Mouse (Mus musculus): Measurements from ENCODE around the gene Alcam. TPM values are rescaled to one million over a fixed set of nuclear protein-coding genes. Genes with fewer than 3 reads are reported as not detected.

The Alcam gene
- polyA plus RNA-seq (2014; fragmentation: Nextera tagmentation; extraction: Ambion mirVana), result 43.9 and 47.0 TPM in 2 replicates

DNA sequence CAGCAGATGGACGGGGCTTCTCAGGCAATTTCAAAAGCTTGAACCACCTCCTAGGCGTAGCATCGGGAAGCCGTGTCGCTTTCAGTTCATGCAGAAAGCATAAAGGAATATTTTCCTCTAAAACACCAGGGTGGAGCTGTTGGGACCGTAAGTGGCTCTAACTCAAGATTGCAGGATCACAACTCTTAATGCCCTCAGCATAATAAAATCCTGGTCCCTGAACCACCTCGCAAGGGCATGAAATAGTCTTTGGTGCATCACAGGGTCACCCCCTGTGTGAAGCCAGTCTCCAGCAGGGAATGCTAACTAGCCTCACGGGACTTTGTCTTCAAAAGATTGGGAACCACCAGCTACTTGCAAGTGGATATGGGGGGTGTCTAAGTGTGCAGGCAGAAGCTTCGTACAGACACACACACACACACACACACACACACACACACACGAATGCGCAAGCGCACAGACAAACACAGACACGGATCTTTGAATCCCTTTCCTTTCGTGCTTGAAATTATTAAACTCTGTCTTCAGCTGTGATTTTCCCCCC, at the start of gene Alcam:
Gene Alcam, minus strand, starts transcription at position 104 of the 544 bp plus-strand sequence.
- 0 out of 2 replicates have a peak, but pooled peaks cover 4% of the 10 kb centered on the region for H3K4me1 ChIP-seq (replicated peaks; ENCODE audit: control insufficient read depth, insufficient read depth, low read length)
- peak within 1 kb of the TSS; percentile 73 for H3K27ac ChIP-seq (ENCODE audit: low read depth)
- no peaks in the 10 kb centered on the region for H3K36me3 ChIP-seq (ENCODE audit: control insufficient read depth, insufficient read depth, low read length)
- ATAC-seq (replicated peaks; ENCODE audit: low FRiP score, low TSS enrichment, low read depth) (no peak), DNase-seq (ENCODE audit: low spot score) (peak; percentile 79)
- peak within 1 kb of the TSS; percentile 68 for H3K4me3 ChIP-seq (ENCODE audit: low read depth, low read length)
- H3K4me2 ChIP-seq (ENCODE audit: low read length), result peak within 1 kb of the TSS; percentile 94
- H3K9ac ChIP-seq (ENCODE audit: low read length), result peak within 1 kb of the TSS; percentile 48
- WGBS, result 1% methylated on average over 14 of the region's 14 CpGs
- H3K9me3 ChIP-seq (ENCODE audit: control insufficient read depth, low read length), result no peaks in the 10 kb centered on the region
- H3K27me3 ChIP-seq (replicated peaks; ENCODE audit: control insufficient read depth, insufficient read depth, low read length), result peaks cover 5% of the 10 kb centered on the region; the same call in 1 of the 2 replicates

DNA sequence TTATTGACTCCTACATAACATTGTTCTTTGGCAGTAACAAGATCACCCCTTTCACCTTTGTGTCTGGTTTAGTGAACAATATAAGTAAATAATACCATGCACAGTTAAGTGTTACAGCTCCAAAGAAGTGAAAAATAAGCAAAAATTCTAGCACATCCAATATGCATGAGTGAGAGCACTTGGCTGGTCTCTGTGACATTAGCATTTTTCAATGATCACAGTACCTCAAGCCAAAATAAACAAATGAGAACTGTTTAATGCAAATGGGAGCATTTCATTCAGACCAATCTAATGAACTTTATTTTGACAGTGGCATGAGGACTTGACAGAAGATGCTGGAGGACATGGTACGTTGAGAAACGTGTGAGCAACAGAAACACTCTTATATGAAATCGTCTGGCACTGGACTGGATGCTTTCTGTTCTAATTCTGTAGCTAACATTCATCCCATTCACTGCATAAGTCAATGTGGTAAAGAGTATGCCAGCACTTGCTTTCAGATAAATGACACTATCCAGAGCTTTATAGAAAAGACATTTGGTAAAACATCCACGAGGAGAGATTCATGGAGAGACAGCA, 45.0 kb upstream of the Alcam start:
- WGBS, result 67% methylated on average over 4 of the region's 4 CpGs
- Histone ChIP-seq H3K9me3 (ENCODE audit: control insufficient read depth, low read length) (no peaks in the 10 kb centered on the region), H3K4me2 (ENCODE audit: low read length) (no peak overlapping the region), H3K9ac (ENCODE audit: low read length) (no peak overlapping the region), H3K4me3 (ENCODE audit: low read depth, low read length) (no peak overlapping the region), H3K36me3 (ENCODE audit: control insufficient read depth, insufficient read depth, low read length) (no peaks in the 10 kb centered on the region), H3K27ac (ENCODE audit: low read depth) (no peak overlapping the region), H3K27me3 (replicated peaks; ENCODE audit: control insufficient read depth, insufficient read depth, low read length) (no peaks in the 10 kb centered on the region), H3K4me1 (replicated peaks; ENCODE audit: control insufficient read depth, insufficient read depth, low read length) (no peaks in the 10 kb centered on the region)
- no peak for DNase-seq (ENCODE audit: low spot score)
- ATAC-seq (replicated peaks; ENCODE audit: low FRiP score, low TSS enrichment, low read depth), result no peak

DNA sequence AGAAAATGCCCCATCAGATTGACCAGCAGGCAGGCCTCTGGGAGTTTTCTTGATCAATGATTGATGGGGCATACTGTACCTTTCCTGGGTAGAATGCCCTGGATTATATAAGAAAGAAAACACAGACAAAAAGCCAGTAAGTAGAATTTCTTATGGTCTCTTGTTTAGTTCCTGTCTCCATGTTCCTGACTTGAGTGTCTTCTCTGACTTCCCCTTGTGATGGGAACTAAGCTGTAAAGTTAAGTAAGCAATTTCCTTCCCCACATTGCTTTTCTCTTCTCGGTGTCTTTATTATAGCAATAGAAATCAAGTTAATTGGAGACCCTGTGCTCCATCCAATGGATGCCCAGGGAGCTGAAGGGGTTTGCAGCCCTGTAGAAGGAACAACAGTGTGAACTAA, 36.7 kb upstream of the Alcam start:
- Histone ChIP-seq H3K4me3 (ENCODE audit: low read depth, low read length) (no peak overlapping the region), H3K4me1 (replicated peaks; ENCODE audit: control insufficient read depth, insufficient read depth, low read length) (no peaks in the 10 kb centered on the region), H3K9me3 (ENCODE audit: control insufficient read depth, low read length) (no peaks in the 10 kb centered on the region), H3K4me2 (ENCODE audit: low read length) (no peak overlapping the region), H3K27ac (ENCODE audit: low read depth) (no peak overlapping the region), H3K9ac (ENCODE audit: low read length) (no peak overlapping the region), H3K27me3 (replicated peaks; ENCODE audit: control insufficient read depth, insufficient read depth, low read length) (no peaks in the 10 kb centered on the region), H3K36me3 (ENCODE audit: control insufficient read depth, insufficient read depth, low read length) (no peaks in the 10 kb centered on the region)
- no peak for DNase-seq (ENCODE audit: low spot score)
- 69% methylated on average over 1 of the region's 1 CpGs for WGBS
- no peak for ATAC-seq (replicated peaks; ENCODE audit: low FRiP score, low TSS enrichment, low read depth)

DNA sequence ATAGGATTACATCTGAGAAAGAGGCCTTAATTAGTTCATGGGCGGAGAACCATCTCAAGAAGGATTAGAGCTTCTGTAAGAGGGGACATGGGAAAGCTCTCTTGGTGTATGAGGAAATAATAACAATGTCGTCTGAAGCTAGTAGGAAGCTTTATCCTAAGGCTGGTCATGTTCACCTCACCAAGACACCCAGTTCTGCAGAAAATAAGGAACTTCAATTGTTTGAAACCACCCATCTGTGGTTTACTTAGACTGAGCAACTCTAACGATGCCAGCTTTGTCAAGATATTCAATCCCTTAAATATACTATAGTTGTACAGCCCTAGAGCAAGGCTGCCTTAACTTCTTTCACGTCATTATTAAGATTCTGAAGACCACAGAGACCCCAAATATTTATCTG, 20.4 kb upstream of the Alcam start:
- no peak for DNase-seq (ENCODE audit: low spot score)

DNA sequence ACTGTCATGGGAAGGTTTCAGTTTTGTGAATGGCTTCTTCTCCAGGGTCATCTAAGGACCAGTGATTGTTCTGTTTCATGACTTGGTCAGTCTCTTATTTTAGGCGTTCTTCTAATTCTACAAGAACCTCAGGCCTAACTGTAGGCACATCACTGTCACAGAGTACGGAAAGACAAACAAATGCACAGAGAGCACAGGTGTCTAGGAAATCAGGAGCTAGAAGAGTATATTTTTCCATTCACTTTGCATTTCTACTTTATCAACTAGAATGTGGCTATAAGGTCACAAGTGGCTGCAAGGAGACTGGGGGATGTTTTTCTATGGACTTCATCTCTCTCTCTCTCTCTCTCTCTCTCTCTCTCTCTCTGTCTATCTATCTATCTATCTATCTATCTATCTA, 19.2 kb upstream of the Alcam start:
- Histone ChIP-seq H3K27me3 (replicated peaks; ENCODE audit: control insufficient read depth, insufficient read depth, low read length) (no peaks in the 10 kb centered on the region), H3K36me3 (ENCODE audit: control insufficient read depth, insufficient read depth, low read length) (no peaks in the 10 kb centered on the region), H3K27ac (ENCODE audit: low read depth) (no peak overlapping the region), H3K9me3 (ENCODE audit: control insufficient read depth, low read length) (no peaks in the 10 kb centered on the region), H3K9ac (ENCODE audit: low read length) (no peak overlapping the region), H3K4me1 (replicated peaks; ENCODE audit: control insufficient read depth, insufficient read depth, low read length) (0 out of 2 replicates have a peak, but pooled peaks cover 4% of the 10 kb centered on the region), H3K4me3 (ENCODE audit: low read depth, low read length) (no peak overlapping the region), H3K4me2 (ENCODE audit: low read length) (no peak overlapping the region)
- DNase-seq (ENCODE audit: low spot score), result no peak
- 91% methylated on average over 2 of the region's 2 CpGs for WGBS
- ATAC-seq (replicated peaks; ENCODE audit: low FRiP score, low TSS enrichment, low read depth), result no peak

More for the DNA sequence above, 20.4 kb upstream of the Alcam start:
- no peak for ATAC-seq (replicated peaks; ENCODE audit: low FRiP score, low TSS enrichment, low read depth)
- 0 out of 2 replicates have a peak, but pooled peaks cover 4% of the 10 kb centered on the region for H3K4me1 ChIP-seq (replicated peaks; ENCODE audit: control insufficient read depth, insufficient read depth, low read length)
- no peaks in the 10 kb centered on the region for H3K9me3 ChIP-seq (ENCODE audit: control insufficient read depth, low read length)
- H3K27ac ChIP-seq (ENCODE audit: low read depth), result no peak overlapping the region
- H3K27me3 ChIP-seq (replicated peaks; ENCODE audit: control insufficient read depth, insufficient read depth, low read length), result no peaks in the 10 kb centered on the region
- 54% methylated on average over 4 of the region's 4 CpGs for WGBS
- H3K4me3 ChIP-seq (ENCODE audit: low read depth, low read length), result no peak overlapping the region
- H3K9ac ChIP-seq (ENCODE audit: low read length), result no peak overlapping the region
- H3K36me3 ChIP-seq (ENCODE audit: control insufficient read depth, insufficient read depth, low read length), result no peaks in the 10 kb centered on the region
- H3K4me2 ChIP-seq (ENCODE audit: low read length), result no peak overlapping the region

DNA sequence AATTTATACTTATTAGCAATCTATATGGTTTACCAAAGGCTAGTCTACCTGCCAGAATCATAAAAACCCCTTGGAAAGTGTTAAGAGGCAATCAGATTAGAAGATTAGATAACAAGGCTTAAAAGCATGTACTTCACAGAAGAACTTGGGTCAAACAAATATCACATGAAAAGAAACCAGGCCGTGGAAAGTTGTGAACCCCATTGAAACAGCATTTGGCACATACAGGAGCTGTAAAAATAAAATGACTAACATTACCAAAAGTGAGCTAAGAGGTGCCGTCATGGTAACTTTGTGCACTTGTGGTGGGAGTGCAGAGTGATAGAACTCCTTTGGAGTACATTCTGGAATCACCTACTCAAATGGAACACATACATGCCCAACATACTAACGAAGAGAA, 18.8 kb upstream of the Alcam start:
- Histone ChIP-seq H3K4me2 (ENCODE audit: low read length) (no peak overlapping the region), H3K27me3 (replicated peaks; ENCODE audit: control insufficient read depth, insufficient read depth, low read length) (no peaks in the 10 kb centered on the region), H3K27ac (ENCODE audit: low read depth) (no peak overlapping the region), H3K4me3 (ENCODE audit: low read depth, low read length) (no peak overlapping the region), H3K36me3 (ENCODE audit: control insufficient read depth, insufficient read depth, low read length) (no peaks in the 10 kb centered on the region), H3K4me1 (replicated peaks; ENCODE audit: control insufficient read depth, insufficient read depth, low read length) (0 out of 2 replicates have a peak, but pooled peaks cover 4% of the 10 kb centered on the region), H3K9me3 (ENCODE audit: control insufficient read depth, low read length) (no peaks in the 10 kb centered on the region), H3K9ac (ENCODE audit: low read length) (no peak overlapping the region)
- no peak for ATAC-seq (replicated peaks; ENCODE audit: low FRiP score, low TSS enrichment, low read depth)
- no peak for DNase-seq (ENCODE audit: low spot score)
- WGBS, result 84% methylated on average over 3 of the region's 3 CpGs

DNA sequence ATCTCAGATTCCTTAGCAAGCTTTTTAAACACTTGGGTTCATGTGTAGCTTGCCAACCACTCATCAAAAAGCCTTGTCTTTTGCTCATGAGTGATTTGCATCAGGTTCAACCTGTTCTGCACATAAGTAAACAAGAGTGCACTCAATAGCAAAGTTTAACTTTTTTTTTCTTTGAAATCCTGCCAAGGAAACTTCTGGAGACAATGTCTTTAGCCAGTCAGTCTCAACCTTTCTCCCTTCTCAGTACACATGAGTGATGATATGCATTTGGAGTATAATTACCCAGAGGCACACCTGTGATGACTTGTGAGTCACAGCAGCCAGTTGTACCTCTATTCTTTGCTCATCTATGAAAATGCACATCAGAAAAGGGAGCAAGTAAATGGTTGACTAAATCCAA, 18.2 kb upstream of the Alcam start:
- H3K9me3 ChIP-seq (ENCODE audit: control insufficient read depth, low read length), result no peaks in the 10 kb centered on the region
- DNase-seq (ENCODE audit: low spot score) (no peak), ATAC-seq (replicated peaks; ENCODE audit: low FRiP score, low TSS enrichment, low read depth) (no peak)

DNA sequence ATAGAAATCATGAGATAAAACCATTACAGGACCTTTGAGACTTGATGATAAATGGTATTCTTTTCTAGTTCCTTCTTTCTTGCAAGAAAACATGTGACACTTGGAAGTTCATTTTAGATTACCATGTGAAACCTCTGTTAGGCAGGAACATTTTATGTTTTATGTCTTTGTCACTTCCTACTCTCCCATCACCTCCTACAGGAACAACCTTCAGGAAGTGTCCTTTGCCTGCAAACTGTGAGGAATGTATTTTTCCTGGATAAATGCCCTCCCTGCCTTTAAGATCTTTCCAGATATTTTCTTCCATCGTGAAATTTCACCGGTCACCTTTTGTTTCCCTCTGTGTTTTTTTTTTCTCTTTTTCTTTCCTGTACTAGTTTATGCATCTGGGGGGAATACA, 17.0 kb upstream of the Alcam start:
- no peaks in the 10 kb centered on the region for H3K27me3 ChIP-seq (replicated peaks; ENCODE audit: control insufficient read depth, insufficient read depth, low read length)
- H3K4me3 ChIP-seq (ENCODE audit: low read depth, low read length), result no peak overlapping the region
- no peak overlapping the region for H3K9ac ChIP-seq (ENCODE audit: low read length)
- no peaks in the 10 kb centered on the region for H3K9me3 ChIP-seq (ENCODE audit: control insufficient read depth, low read length)
- ATAC-seq (replicated peaks; ENCODE audit: low FRiP score, low TSS enrichment, low read depth), result no peak
- no peak overlapping the region for H3K27ac ChIP-seq (ENCODE audit: low read depth)
- 85% methylated on average over 2 of the region's 2 CpGs for WGBS
- H3K4me2 ChIP-seq (ENCODE audit: low read length), result no peak overlapping the region
- DNase-seq (ENCODE audit: low spot score), result no peak
- H3K36me3 ChIP-seq (ENCODE audit: control insufficient read depth, insufficient read depth, low read length), result no peaks in the 10 kb centered on the region
- 0 out of 2 replicates have a peak, but pooled peaks cover 4% of the 10 kb centered on the region for H3K4me1 ChIP-seq (replicated peaks; ENCODE audit: control insufficient read depth, insufficient read depth, low read length)

More for the DNA sequence above, 18.2 kb upstream of the Alcam start:
- H3K27me3 ChIP-seq (replicated peaks; ENCODE audit: control insufficient read depth, insufficient read depth, low read length), result no peaks in the 10 kb centered on the region
- H3K27ac ChIP-seq (ENCODE audit: low read depth), result no peak overlapping the region
- 0 out of 2 replicates have a peak, but pooled peaks cover 4% of the 10 kb centered on the region for H3K4me1 ChIP-seq (replicated peaks; ENCODE audit: control insufficient read depth, insufficient read depth, low read length)
- H3K36me3 ChIP-seq (ENCODE audit: control insufficient read depth, insufficient read depth, low read length), result no peaks in the 10 kb centered on the region
- no peak overlapping the region for H3K4me3 ChIP-seq (ENCODE audit: low read depth, low read length)
- no peak overlapping the region for H3K4me2 ChIP-seq (ENCODE audit: low read length)
- no peak overlapping the region for H3K9ac ChIP-seq (ENCODE audit: low read length)

DNA sequence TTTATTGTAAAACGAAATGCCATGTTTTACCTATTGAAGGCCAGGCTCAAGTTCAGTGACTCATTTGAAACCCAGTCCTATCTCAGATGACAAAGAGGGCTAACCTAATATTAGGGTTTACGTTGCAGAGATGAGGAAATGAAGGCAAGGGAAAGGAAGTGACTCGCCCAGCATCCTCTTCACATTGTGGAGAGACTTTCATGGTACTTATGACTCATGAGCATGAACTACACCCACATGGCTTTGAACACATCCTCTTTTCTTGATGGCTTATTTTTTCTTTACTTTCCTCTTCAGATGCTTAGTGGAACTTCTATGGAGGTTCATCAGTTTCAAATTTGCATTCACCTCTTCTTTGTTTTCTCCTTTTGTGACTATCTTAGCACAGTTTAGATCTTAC, 16.4 kb upstream of the Alcam start:
- H3K27ac ChIP-seq (ENCODE audit: low read depth), result no peak overlapping the region
- DNase-seq (ENCODE audit: low spot score), result no peak
- H3K36me3 ChIP-seq (ENCODE audit: control insufficient read depth, insufficient read depth, low read length), result no peaks in the 10 kb centered on the region
- no peaks in the 10 kb centered on the region for H3K27me3 ChIP-seq (replicated peaks; ENCODE audit: control insufficient read depth, insufficient read depth, low read length)
- ATAC-seq (replicated peaks; ENCODE audit: low FRiP score, low TSS enrichment, low read depth), result no peak
- WGBS, result 84% methylated on average over 3 of the region's 3 CpGs
- H3K4me3 ChIP-seq (ENCODE audit: low read depth, low read length), result no peak overlapping the region
- no peak overlapping the region for H3K4me2 ChIP-seq (ENCODE audit: low read length)
- H3K9me3 ChIP-seq (ENCODE audit: control insufficient read depth, low read length), result no peaks in the 10 kb centered on the region
- H3K4me1 ChIP-seq (replicated peaks; ENCODE audit: control insufficient read depth, insufficient read depth, low read length), result 0 out of 2 replicates have a peak, but pooled peaks cover 1% of the 10 kb centered on the region
- H3K9ac ChIP-seq (ENCODE audit: low read length), result no peak overlapping the region

All from intestine, embryonic 14.5 days (tissue).